ENCODE assay signal across 8 mouse cellular contexts in the genomic region with DNA sequence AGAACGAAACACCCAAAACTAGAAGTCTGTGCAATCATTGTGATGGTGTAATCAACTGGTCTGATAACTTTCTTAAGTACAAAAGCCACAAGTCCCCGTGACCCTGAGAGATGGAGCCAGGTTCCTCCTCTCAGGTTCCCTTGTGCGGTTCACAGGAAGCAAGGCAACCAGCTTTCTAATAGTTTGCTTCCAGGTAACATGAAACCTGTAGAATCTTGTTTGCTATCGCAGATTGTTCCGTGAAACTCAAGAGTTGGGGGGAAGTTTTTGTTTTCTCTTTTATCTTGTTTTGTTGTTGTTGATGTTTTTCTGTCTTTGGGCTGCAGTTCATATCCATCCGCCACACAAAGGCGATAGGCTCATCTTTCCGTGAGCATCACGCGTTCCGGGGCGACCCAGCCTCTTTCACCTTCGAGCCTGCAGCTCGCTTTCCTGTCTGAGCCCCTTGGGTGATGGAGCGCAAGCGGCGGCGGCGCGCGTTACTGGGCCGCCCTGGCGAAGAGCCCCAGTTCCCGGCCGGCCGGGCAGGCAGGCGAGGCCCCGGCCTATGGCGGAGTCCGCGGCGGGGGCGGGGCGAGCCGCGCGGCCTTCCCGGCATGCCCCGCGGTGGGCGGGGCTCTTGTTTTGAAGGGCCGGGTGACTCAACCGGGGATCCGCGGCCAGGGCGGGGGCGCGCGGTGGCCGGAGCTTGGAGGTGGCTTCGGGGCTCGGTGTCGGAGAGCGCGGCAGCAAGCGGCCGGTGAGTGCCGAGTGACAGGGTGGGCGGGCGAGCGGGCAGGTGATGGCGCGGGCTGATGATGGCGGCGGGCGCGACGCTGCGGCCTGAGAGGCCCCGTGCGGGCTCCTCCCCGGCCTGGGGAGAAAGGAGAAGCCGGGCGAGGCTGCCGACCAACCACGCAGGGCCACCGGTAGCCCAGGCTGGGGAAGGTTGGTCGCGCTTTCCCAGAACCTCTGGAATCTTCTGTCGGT. TPM values are rescaled to one million over a fixed set of nuclear protein-coding genes. Genes with fewer than 3 reads are reported as not detected.
DNase-seq lines count a peak whose midpoint lies in the region; ATAC-seq and TF ChIP-seq lines count a peak whose summit lies in the region.

A gene (plus strand): TSS at position 120 of the 969 bp plus-strand sequence.

- H3K27ac ChIP-seq in bone marrow, adult 2 months (ENCODE audit: control insufficient read depth, insufficient read depth, low read depth, low read length, poor library complexity) = peak within 1 kb of the TSS; percentile 100
- peak within 1 kb of the TSS; percentile 98 for H3K27ac ChIP-seq in embryonic facial prominence, embryonic 15.5 days (replicated peaks)
- peak within 1 kb of the TSS; percentile 96 for H3K27ac ChIP-seq in kidney, embryonic 14.5 days (ENCODE audit: low read depth, low read length)
- H3K27ac ChIP-seq in limb, embryonic 15.5 days = peak within 1 kb of the TSS; percentile 98

- H3K27me3 ChIP-seq in embryonic facial prominence, embryonic 15.5 days = no peaks in the 10 kb centered on the region
- H3K27me3 ChIP-seq in kidney, embryonic 14.5 days (ENCODE audit: control insufficient read depth, insufficient read depth, low read length) = no peaks in the 10 kb centered on the region
- H3K27me3 ChIP-seq in limb, embryonic 15.5 days = no peaks in the 10 kb centered on the region

- ATAC-seq in embryonic facial prominence, embryonic 15.5 days (ENCODE audit: insufficient number of reproducible peaks, low FRiP score, low TSS enrichment, low read depth) = peak; percentile 88
- peak; percentile 92 for ATAC-seq in kidney, embryonic 14.5 days (ENCODE audit: low FRiP score, low TSS enrichment)
- peak; percentile 89 for ATAC-seq in limb, embryonic 15.5 days (ENCODE audit: insufficient number of reproducible peaks, low FRiP score, low TSS enrichment, low read depth)

- H3K9ac ChIP-seq in embryonic facial prominence, embryonic 15.5 days = peak within 1 kb of the TSS; percentile 88
- peak within 1 kb of the TSS; percentile 86 for H3K9ac ChIP-seq in kidney, embryonic 14.5 days (ENCODE audit: low read depth, low read length)
- H3K9ac ChIP-seq in limb, embryonic 15.5 days = peak within 1 kb of the TSS; percentile 76

- peaks cover 3% of the 10 kb centered on the region; the same call in 1 of the 2 replicates for H3K4me1 ChIP-seq in bone marrow, adult 2 months (ENCODE audit: control insufficient read depth, insufficient read depth, low read length)
- peaks cover 20% of the 10 kb centered on the region for H3K4me1 ChIP-seq in embryonic facial prominence, embryonic 15.5 days
- H3K4me1 ChIP-seq in kidney, embryonic 14.5 days (ENCODE audit: control insufficient read depth, insufficient read depth, low read length) = peaks cover 16% of the 10 kb centered on the region
- H3K4me1 ChIP-seq in limb, embryonic 15.5 days = peaks cover 17% of the 10 kb centered on the region

- H3K9me3 ChIP-seq in embryonic facial prominence, embryonic 15.5 days (replicated peaks) = no peaks in the 10 kb centered on the region
- peaks cover 8% of the 10 kb centered on the region; the same call in 1 of the 2 replicates for H3K9me3 ChIP-seq in kidney, embryonic 14.5 days (ENCODE audit: control insufficient read depth, low read length)
- no peaks in the 10 kb centered on the region for H3K9me3 ChIP-seq in limb, embryonic 15.5 days

- peak within 1 kb of the TSS; percentile 72 for H3K4me2 ChIP-seq in embryonic facial prominence, embryonic 15.5 days (replicated peaks)
- H3K4me2 ChIP-seq in kidney, embryonic 14.5 days (replicated peaks; ENCODE audit: low read depth, low read length) = peak within 1 kb of the TSS; percentile 90
- H3K4me2 ChIP-seq in limb, embryonic 15.5 days = peak within 1 kb of the TSS; percentile 67

- no peak for TF ChIP-seq CTCF in bone marrow, adult 2 months (IDR thresholded peaks at IDR 0.05; ENCODE audit: control insufficient read depth, insufficient read depth, low read length)

- TF ChIP-seq POLR2A in bone marrow, adult 2 months (IDR thresholded peaks at IDR 0.05; ENCODE audit: borderline replicate concordance, control insufficient read depth, low read depth, low read length) = peak; percentile 95

- under 1% methylated on average over 78 of the region's 80 CpGs for WGBS in bone marrow, adult 2 months
- under 1% methylated on average over 68 of the region's 80 CpGs for WGBS in embryonic facial prominence, embryonic 15.5 days
- WGBS in kidney, embryonic 14.5 days = 1% methylated on average over 67 of the region's 80 CpGs
- under 1% methylated on average over 78 of the region's 80 CpGs for WGBS in limb, embryonic 15.5 days

- no peaks in the 10 kb centered on the region for H3K36me3 ChIP-seq in embryonic facial prominence, embryonic 15.5 days
- no peaks in the 10 kb centered on the region for H3K36me3 ChIP-seq in kidney, embryonic 14.5 days (ENCODE audit: control insufficient read depth, insufficient read depth, low read length)
- 0 out of 2 replicates have a peak, but pooled peaks cover 5% of the 10 kb centered on the region for H3K36me3 ChIP-seq in limb, embryonic 15.5 days

- DNase-seq in 416B (ENCODE audit: low read depth) = peak; percentile 92
- peak; percentile 94 to 95 for DNase-seq in heart, adult 9 months (ENCODE audit: low spot score in 2 of 2)
- DNase-seq in monocyte, adult 2 months (ENCODE audit: low read depth in 1 of 2, low spot score in 2 of 2) = peak; percentile 72 to 86
- peak; percentile 92 to 95 for DNase-seq in spleen, postnatal 36 days (ENCODE audit: low spot score in 2 of 2)

- peak within 1 kb of the TSS; percentile 82 for H3K4me3 ChIP-seq in bone marrow, adult 2 months (replicated peaks; ENCODE audit: control insufficient read depth, low read depth, low read length)
- peak within 1 kb of the TSS; percentile 80 for H3K4me3 ChIP-seq in embryonic facial prominence, embryonic 15.5 days (replicated peaks)
- peak within 1 kb of the TSS; percentile 80 for H3K4me3 ChIP-seq in kidney, embryonic 14.5 days (ENCODE audit: low read length)
- peak within 1 kb of the TSS; percentile 73 for H3K4me3 ChIP-seq in limb, embryonic 15.5 days

RNA-seq across cellular contexts. Expression of the gene that starts here (rescaled TPM):
- polyA plus RNA-seq in bone marrow, adult 2 months (2011; ENCODE audit: insufficient read depth, insufficient read length, low replicate concordance, missing spikeins) = 50.2 and 81.5 TPM in 2 replicates
- 88.2 and 90.9 TPM in 2 replicates for polyA plus RNA-seq in embryonic facial prominence, embryonic 15.5 days (2015; fragmentation: Nextera tagmentation; extraction: Ambion mirVana)
- 43.4 and 83.7 TPM in 2 replicates for polyA plus RNA-seq in kidney, embryonic 14.5 days (2014; fragmentation: Nextera tagmentation; extraction: Ambion mirVana)
- polyA plus RNA-seq in limb, embryonic 15.5 days (2015; fragmentation: Nextera tagmentation; extraction: Ambion mirVana) = 88.9 and 98.7 TPM in 2 replicates

Comparison
In these comparisons a context has a peak if more than half of its experiments do, and no peak if none do; other contexts are left out.
1. Peak in every context shown above with its lines: DNase-seq, ATAC-seq, H3K4me3 ChIP-seq and H3K27ac ChIP-seq.